Mouse (Mus musculus): ENCODE results near the gene Tpd52l1.

The Tpd52l1 gene

GRCm38 (mm10) chr10:31336432-31336831 is 109.3 kb downstream of the Tpd52l1 start:
- no peak for DNase-seq (ENCODE audit: low spot score)

- peak; percentile 24 for DNase-seq (ENCODE audit: low spot score)
Observed at GRCm38 (mm10) chr10:31331225-31331775, 114.5 kb downstream of the Tpd52l1 start.

- DNase-seq (ENCODE audit: low spot score): no peak
Observed at GRCm38 (mm10) chr10:31330286-31330962, 115.3 kb downstream of the Tpd52l1 start.

GRCm38 (mm10) chr10:31329436-31329835 is 116.3 kb downstream of the Tpd52l1 start:
- peak; percentile 41 for DNase-seq (ENCODE audit: low spot score)

- DNase-seq (ENCODE audit: low spot score): no peak
Observed at GRCm38 (mm10) chr10:31318491-31318890, 127.3 kb downstream of the Tpd52l1 start.

- peak; percentile 65 for DNase-seq (ENCODE audit: low spot score)
Observed at GRCm38 (mm10) chr10:31312865-31313848, 132.6 kb downstream of the Tpd52l1 start, which contains the start of gene Hddc2. Gene Hddc2 (plus strand): TSS chr10:31313383.

GRCm38 (mm10) chr10:31307024-31307598 is 138.6 kb downstream of the Tpd52l1 start:
- DNase-seq (ENCODE audit: low spot score): no peak

- no peak for DNase-seq (ENCODE audit: low spot score)
Observed at GRCm38 (mm10) chr10:31303446-31303845, 142.3 kb downstream of the Tpd52l1 start.

GRCm38 (mm10) chr10:31300292-31300691 is 145.5 kb downstream of the Tpd52l1 start:
- no peak for DNase-seq (ENCODE audit: low spot score)

GRCm38 (mm10) chr10:31298921-31299574 is 146.7 kb downstream of the Tpd52l1 start:
- peak; percentile 4 for DNase-seq (ENCODE audit: low spot score)

- no peak for DNase-seq (ENCODE audit: low spot score)
Observed at GRCm38 (mm10) chr10:31298263-31298662, 147.5 kb downstream of the Tpd52l1 start.

GRCm38 (mm10) chr10:31297106-31297505 is 148.7 kb downstream of the Tpd52l1 start:
- no peak for DNase-seq (ENCODE audit: low spot score)

GRCm38 (mm10) chr10:31296458-31296857 is 149.3 kb downstream of the Tpd52l1 start:
- no peak for DNase-seq (ENCODE audit: low spot score)

- DNase-seq (ENCODE audit: low spot score): no peak
Observed at GRCm38 (mm10) chr10:31295705-31296104, 150.1 kb downstream of the Tpd52l1 start.

GRCm38 (mm10) chr10:31288697-31289390 is 156.9 kb downstream of the Tpd52l1 start:
- no peak for DNase-seq (ENCODE audit: low spot score)

GRCm38 (mm10) chr10:31287787-31288186 is 158.0 kb downstream of the Tpd52l1 start:
- DNase-seq (ENCODE audit: low spot score): no peak

All from ovary, adult 18-20 months (tissue).